9 mouse cellular contexts compared by ENCODE assay signal in the genomic region with DNA sequence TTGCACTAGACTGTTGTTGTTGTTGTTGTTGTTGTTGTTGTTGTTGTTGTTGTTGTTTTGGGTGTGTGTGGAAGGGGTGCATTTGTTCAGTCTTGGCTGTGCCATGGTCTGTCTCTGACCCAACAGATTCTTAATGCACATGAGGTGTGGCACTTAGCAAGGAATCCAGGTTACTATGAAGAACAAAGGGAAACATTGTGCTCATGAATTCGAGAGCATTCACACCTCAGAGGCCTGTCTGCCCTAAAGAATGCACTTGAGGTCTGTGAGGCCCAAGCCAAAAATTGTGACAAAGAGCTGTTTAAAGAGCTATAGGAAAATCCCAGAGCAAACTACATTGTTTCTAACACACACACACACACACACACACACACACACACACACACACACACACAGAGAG.
"Had no signal": no experiment of that assay in that cellular context is flagged by ENCODE, and none has a peak within 500 bp of the region (broad histone marks: within the 10 kb centered on the region; RNA-seq: fewer than 3 reads in every experiment).

No protein-coding gene starts in this region.

- H3K9ac ChIP-seq: intestine, embryonic 15.5 days; liver, embryonic 14.5 days; midbrain, embryonic 15.5 days; neural tube, embryonic 12.5 days had no signal

- H3K27me3 ChIP-seq: intestine, embryonic 15.5 days; midbrain, embryonic 15.5 days; neural tube, embryonic 12.5 days had no signal

- H3K36me3 ChIP-seq: intestine, embryonic 15.5 days; midbrain, embryonic 15.5 days; neural tube, embryonic 12.5 days had no signal

- H3K9me3 ChIP-seq: intestine, embryonic 15.5 days; midbrain, embryonic 15.5 days; neural tube, embryonic 12.5 days had no signal

- ATAC-seq: intestine, embryonic 15.5 days; midbrain, embryonic 15.5 days had no signal

- DNase-seq: kidney, adult 18-20 months; kidney, postnatal 14 days; thymus, adult 18-20 months; thymus, postnatal 14 days had no signal

- H3K4me2 ChIP-seq: intestine, embryonic 15.5 days; midbrain, embryonic 11.5 days; midbrain, embryonic 15.5 days; neural tube, embryonic 12.5 days had no signal

- H3K4me3 ChIP-seq: intestine, embryonic 15.5 days; midbrain, embryonic 15.5 days; neural tube, embryonic 12.5 days had no signal

- H3K27ac ChIP-seq: intestine, embryonic 15.5 days; liver, embryonic 14.5 days; midbrain, embryonic 15.5 days; neural tube, embryonic 12.5 days had no signal
